Mouse (Mus musculus): Measurements from ENCODE around the gene Smyd3.

Smyd3 gene

DNA sequence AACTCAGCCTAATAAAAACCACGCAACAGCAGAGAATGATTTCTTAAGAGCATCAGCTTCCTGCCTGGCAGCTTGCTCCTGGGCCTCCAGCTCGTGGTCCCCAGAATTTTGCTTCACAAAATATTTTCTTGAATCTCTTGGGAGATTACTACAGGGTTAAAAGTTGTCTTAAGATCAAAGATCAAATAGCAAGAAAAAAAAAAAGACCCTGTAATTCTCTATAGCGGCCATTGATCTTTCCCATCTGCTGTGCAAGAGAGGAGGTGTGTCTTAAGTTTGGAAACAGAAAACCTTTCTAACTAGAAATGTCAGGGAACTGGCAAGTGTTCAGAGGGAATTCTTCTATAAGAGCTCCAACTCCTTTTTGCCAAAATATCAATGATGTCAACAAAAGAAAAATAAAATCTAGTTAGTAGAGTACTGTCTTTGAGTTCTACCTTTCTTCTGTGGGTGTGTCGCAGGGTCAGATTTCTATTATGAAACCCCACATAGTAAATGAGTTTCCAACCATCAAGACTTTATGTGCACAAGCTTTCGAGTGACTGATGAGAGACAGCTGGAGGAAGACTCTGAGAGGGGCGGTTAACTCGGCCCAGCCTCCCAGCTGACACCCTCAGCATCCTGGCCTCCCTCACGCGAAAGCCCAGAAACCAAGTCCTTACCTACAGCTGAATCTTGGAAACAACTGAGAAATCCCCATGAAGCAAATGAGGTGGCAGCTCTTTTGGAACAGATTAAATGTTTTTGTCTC lies 59.4 kb downstream of the Smyd3 start:
- DNase-seq = no peak

- no peak for DNase-seq
These were observed 63.2 kb downstream of the Smyd3 start for GRCm38 (mm10) chr1:179454600-179454999.

GRCm38 (mm10) chr1:179451211-179451610 lies 66.6 kb downstream of the Smyd3 start:
- no peak for DNase-seq

DNA sequence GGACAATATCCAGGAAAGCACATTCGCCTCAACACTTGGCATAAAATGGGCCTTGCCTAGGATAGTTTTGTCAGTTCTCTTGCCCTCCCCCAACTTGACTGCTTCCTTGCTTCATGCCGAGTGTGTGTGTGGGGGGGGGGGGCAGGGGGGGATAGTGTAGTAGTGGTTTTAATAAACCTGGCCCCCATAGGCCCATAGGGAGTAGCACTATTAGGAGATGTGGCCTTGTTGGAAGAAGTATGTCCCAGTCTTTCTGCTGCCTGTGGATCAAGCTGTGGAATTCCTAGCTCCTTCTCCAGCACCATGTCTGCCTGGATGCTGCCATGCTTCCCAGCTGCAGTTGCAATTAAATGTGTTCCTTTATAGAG lies 71.0 kb downstream of the Smyd3 start:
- DNase-seq = no peak

- no peak for DNase-seq
These were observed 71.6 kb downstream of the Smyd3 start for GRCm38 (mm10) chr1:179446127-179446844.

DNA sequence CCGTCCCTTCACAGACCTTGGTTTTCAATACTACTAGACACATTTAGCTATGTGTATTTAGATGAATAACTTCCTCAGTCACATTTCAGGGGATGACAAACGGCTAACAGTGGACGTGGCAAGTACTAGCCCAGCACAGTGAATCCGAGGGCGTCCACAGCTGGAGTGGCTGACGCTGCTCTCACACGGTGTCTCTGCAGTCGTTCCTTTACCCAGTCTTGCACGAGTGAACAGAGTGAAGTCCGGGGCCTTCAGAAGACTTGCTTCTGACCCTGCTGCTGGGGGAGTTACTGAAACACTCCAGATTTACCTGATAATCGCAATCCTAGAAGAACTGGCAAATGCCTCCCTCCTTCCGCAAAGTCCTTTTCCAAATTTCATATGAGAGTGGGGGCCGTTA lies 74.0 kb downstream of the Smyd3 start:
- no peak for DNase-seq

DNA sequence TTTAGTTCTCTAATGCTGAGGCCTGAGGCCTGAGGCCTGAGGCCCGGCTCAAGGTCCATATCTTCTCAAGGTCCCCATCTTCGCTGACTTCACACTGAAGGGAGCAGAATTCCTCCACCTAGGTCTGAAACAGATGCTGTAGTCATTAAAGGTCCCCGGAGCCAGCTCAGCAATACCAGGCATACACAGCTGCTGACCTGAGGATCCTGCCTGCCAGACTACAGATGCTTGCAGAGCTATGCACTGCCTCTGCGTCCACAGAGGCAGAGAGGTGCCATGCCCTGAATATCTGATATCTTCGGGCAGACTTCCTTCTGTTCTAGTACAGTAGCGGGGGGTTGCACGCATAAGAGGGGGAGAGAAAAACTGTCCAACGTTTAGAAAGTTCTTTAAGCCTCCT lies 74.4 kb downstream of the Smyd3 start:
- DNase-seq = no peak

- DNase-seq = peak; percentile 67
These were observed 81.2 kb downstream of the Smyd3 start for GRCm38 (mm10) chr1:179436596-179436995.

DNA sequence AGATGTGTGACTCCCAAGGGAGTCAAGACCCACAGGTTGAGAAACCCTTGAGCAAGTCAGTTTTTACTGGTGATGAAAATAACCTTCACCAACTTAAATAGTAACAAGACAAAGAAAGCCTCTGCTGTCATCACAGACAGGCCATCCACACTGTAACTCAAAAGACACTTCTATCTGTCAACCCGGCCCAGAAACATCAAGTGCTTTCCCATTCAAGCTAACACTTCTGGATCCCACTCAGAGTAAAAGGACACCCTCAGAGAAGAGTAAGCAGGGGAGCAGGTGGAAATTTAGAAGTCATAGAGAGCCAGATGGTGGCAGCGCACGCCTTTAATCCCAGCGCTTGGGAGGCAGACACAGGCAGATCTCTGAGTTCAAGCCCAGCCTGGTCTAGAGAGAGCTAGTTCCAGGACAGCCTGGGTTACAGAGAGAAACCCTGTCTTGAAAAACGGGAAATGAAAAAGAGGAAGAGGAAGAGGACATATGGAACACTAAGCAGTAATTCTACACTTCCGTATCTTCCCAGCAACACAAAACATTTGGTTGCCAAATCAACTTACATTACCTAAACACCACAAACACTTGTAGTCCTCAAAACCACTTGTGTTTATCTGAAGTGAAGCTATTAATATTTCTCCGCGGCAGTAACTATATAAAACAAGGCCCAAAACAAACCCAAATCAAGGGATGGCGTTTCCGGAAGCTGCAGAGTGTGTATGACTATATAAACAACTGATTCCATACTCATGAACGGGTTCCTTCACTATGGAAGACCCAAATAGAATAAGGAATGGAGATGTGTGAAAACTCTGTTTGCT lies 83.2 kb downstream of the Smyd3 start:
- DNase-seq = no peak

GRCm38 (mm10) chr1:179433828-179434227 lies 84.0 kb downstream of the Smyd3 start:
- DNase-seq = no peak

DNA sequence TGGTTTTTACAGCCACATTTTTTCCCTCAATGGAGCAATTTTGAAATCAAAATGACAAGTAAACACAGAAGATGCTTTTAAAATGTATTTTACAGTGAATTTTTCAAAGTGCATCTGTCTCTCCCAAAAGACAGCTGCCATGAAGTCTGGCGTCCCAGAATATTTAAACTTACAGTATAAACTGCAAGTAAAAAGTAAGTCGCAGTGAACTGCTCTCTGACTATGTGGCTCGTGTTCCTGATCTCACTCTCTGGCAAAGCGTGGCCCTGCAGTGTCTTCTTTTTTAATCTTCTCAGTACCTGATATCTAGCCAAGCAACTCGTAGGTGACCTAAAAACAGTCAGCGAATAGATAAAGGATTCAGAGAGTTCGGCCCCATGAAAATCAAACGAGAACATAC lies 84.5 kb downstream of the Smyd3 start:
- DNase-seq = peak; percentile 16

DNA sequence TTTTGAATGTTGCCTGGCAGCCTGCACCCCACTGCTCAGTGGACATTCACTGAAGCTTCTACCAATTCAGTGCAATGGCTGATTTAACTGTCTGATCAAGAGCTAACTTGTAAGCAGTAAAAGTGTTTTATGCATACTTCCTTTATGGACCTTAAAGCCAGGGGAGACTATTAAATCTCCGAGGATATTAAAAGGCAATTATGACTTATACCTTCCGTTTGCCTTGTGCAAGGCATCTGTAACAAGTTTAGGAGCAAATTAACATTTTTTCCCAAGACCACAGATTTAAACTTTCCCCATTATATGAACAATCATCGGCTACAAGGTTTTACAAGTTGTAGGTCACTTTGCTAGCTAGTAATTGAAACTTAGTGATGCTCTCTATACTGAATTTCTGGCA lies 87.8 kb downstream of the Smyd3 start:
- DNase-seq = no peak

GRCm38 (mm10) chr1:179424879-179425472 lies 92.9 kb downstream of the Smyd3 start:
- DNase-seq = no peak

GRCm38 (mm10) chr1:179419091-179419490 lies 98.8 kb downstream of the Smyd3 start:
- DNase-seq = no peak

DNA sequence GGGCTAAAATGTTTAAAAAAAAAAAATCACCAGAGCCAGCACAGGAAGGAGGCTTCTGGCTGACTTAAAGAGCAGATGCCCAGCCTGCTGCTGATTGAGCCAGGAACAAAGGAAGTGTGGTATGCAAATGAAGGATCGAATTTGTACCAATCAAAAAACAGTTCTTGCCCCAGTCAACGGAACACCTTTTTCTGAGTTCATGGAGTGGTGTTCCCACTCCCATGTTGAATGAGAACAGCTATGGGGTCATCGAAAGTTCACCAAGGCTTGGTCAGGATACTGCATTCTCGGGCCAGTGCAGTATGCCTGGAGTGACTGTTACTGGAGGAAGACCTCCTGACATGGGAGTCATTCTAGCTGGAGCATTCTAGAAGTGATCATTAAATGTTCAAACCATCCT lies 109.8 kb downstream of the Smyd3 start:
- DNase-seq = no peak

DNA sequence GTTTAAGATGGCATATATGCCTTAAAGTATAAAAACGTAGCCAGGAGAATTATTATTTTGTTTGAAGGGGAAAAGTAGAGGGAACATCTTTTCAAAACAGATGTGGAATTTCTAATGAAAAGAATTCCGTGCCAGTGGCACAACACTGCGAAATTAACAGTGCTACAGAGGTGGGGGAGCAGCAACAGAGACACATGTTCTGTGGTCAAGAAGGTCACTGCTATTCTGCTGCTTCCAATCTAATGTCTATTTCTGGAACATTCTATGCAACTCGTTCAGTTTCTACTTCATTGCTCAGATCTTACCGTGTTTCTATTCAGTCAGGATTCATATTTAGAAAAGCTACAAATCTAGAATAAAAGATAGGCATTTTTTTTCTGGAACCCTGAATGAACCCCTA lies 117.0 kb downstream of the Smyd3 start:
- no peak for DNase-seq

DNA sequence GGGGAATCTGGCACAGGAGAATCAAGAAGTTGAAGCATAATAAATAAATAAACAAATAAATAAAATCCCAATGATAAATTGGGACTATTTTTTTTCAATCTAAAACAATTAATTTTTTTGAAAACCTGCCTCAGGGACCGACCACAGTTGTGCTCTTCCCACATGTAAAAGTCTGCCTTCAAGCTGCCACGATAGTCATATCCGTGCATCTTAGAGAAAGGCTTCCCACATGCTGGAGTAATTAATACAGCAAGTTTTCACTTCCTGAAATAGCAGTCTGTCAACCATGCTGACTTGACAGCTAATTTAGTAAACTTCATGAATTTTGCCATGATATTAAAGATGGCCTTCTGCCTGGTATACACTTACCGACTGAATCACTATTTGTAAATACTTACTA lies 119.2 kb downstream of the Smyd3 start:
- DNase-seq = no peak

DNA sequence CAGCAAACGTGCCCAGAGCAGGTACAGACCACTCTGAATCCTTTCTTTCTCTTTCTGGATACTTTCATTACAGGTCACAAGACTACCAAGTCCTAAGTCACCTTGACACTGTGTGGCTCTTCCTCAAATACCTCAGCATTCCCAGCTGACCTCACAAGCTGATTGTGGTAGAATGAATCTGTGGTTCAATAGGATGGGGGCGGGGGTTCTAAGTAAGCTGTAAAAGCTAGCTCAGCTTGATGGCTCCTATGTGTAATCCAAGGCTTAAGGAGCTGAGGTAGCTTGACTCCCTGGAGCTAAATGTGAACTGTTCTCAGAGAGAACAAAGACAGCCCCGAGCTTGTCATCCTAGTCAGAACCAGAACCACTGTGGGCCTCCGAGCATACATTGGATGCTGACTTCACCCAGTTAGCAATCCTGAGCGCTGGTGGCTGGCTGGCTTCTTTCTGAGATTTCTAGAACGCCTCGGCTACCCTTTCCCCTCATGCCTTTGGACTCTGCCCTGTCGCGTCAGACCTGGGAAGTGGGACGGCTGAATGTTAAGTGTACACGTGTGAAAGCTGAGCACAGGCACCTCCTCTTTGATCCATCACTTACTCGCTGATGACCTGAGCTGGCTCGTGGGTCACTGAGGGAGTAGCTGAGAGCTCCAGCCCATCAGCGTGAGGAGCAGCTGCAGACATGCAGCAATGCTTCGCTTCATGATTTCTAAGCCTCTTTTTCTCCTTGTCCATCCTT lies 131.4 kb downstream of the Smyd3 start:
- no peak for DNase-seq

DNA sequence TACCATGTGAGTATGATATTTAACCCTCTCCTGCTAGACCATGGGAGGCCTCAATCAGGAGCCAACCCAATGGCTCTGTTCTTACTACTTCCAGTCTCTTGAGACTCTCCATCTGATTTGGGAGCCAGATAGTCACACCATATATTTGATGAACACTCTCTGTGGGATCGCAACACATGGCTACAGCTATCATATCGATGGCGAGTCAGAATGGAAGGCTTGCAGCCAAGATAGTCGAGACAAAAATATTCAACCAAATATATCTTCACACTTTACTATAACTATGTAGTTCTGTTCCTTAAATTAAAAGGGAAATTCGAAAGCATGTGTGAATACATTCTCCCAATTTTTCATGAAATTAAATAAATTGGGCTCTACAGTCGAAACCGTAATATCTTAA lies 132.2 kb downstream of the Smyd3 start:
- DNase-seq = no peak

- no peak for DNase-seq
These were observed 133.5 kb downstream of the Smyd3 start for GRCm38 (mm10) chr1:179384296-179384695.

DNA sequence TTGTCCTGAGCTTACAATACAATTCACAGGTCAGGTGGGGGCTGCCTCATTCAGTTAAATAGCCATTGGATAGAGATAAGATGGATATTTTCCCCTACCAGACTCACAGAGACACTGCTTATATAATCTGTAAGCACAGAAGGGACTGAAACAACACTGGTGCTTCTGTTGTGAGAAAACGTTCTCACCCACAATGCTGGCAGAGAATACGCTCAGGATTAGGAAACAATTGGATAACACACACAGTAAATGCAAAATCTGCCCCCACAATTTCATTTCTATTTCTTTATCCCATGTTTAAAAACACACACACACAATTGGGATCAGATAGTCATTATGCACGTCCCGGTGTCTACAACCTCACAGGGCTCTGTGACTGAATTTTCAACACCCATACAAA lies 139.7 kb downstream of the Smyd3 start:
- peak; percentile 56 for DNase-seq

DNA sequence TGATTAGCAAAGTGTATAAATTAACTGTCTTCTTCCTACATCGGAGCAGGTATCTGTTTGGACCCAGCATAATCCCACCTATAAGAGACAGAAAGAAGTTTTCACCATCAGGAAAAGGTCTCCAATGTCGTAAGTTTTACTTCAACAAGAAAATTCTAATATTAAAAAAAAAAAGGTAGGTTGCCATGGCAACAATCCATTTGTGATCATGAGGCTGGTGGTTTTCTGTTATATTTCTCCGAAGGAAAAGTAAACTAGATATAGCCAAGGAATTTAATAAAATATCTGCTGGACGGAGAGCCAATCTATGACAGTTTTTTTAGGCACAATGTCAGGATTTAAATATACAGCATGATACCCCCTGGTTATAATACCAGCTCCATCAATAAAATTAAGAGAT lies 142.9 kb downstream of the Smyd3 start:
- no peak for DNase-seq

GRCm38 (mm10) chr1:179373911-179374310 lies 143.9 kb downstream of the Smyd3 start:
- DNase-seq = no peak
